Mouse (Mus musculus) retina, postnatal 1 day (tissue): ENCODE data around the gene Mavs.

Source experiments
- DNase-seq: peaks from one replicate; pipeline ENCODE4 v3.0.0-alpha.2; 2012

The Mavs gene

DNA sequence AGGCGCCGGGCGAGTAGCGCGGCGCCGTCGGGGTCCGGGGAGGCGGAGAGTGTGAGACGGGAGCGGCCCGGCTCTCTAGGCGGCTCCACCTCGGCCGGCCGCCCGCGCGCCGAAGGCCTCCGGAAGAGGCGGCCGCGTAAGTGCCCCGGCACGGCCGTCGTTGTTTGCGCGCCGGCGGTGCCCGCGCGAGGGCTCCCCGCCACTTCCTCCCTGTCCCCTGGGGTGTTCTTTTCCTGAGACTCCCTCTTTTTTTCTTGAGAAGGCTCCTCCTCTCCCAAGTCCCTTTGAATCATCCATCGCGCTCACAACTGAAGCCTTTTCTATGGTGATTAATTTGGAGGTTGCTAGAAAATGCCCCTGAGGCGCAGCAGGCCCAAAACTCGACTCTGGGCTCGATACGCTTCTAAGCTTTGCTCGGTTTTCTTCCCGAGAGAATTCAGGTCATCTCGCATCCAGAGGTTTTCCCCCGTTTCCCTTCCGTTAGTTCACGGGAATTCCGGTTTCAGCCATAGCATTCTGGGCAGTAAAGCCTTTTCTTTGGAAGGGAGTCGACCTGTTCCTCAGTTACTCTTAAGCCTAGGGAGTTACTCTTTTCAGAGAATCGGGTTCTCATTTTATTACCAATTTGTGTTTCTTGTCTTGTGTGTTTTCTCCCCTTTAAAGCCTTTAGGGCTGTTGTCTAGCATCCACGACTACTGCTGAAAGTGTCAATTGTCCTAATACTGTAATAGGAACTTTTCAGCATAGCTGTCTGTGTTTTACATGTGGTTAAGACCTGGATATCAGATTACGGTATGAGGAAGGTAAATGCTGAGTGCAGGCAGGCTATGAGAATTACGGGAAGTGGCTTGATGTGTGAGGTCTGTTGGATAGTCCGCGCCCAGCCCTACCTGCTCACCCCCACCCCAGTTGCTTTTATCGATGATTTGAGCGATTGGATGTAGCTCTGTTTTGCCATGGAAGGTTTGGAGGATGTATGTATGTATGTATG, 29.1 kb downstream of the Mavs start:
- no peak for DNase-seq

GRCm38 (mm10) chr2:131264027-131264426, 30.2 kb downstream of the Mavs start:
- DNase-seq, result no peak

GRCm38 (mm10) chr2:131265056-131265455, 31.2 kb downstream of the Mavs start:
- peak; percentile 14 for DNase-seq

- no peak for DNase-seq
These were observed 41.6 kb downstream of the Mavs start for GRCm38 (mm10) chr2:131275493-131275892.

GRCm38 (mm10) chr2:131276722-131277121, 42.9 kb downstream of the Mavs start:
- DNase-seq, result no peak

DNA sequence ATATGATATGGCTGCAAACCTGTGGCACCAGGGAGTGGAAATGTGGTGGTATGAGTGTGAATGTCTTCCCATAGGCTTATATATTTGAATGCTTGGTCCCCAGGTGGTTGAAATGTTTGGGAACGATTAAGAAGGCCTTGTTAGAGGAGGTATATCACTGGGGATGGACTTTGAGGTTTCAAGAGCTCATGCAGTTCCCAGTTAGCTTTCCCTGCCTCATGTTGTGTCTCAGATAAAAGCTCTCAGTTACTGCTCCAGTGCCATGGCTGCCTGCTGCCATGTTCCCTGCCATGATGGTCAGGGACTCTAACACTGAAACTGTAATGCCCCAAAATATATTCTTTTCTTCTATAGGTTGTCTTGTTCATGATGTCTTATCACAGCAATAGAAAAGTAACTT, 47.7 kb downstream of the Mavs start:
- DNase-seq, result no peak

DNA sequence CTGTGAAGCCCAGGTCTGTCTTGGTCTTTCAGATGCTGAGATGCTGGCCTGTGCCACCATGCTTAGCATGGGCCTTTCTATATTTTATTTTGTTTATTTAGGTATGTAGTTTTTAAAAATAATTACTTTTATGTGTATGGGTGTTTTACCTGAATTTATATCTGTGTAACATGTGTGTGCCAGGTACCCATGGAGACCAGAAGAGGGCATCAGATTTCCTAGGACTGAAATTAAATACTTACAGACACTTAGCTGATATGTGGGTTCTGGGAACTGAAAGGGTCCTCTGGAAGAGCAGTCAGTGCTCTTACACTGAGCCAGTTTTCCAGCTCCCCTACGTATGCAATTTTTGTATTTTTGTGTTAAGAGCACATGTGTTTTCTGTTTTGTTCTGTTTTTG, 52.4 kb downstream of the Mavs start:
- DNase-seq, result no peak

GRCm38 (mm10) chr2:131290669-131291068, 56.8 kb downstream of the Mavs start:
- DNase-seq, result no peak

GRCm38 (mm10) chr2:131296746-131297261, 62.9 kb downstream of the Mavs start:
- DNase-seq, result no peak
